Mouse (Mus musculus) adrenal gland (tissue): ENCODE measurements at regions not wholly inside any gene's neighbourhood (a gene's known extent, or its start where the extent isn't known, plus 50 kb on each side); places are given as distances from the start of the nearest gene placed in this dataset.

ENCODE experiments used
- intact Hi-C: fragments of 180-260 bp; cut with DNase I; formaldehyde crosslinking; loops from one replicate; pipeline ENCODE4 v1.15.1; 2025

- intact Hi-C loops: no loop called here
Observed at GRCm38 (mm10) chr15:69632306-69632705, 3131.6 kb upstream of the Lrrc6 start.

- intact Hi-C loops: no loop called here
Observed at GRCm38 (mm10) chr15:69617998-69618397, 3117.3 kb upstream of the Lrrc6 start.

- intact Hi-C loops: no loop called here
Observed at GRCm38 (mm10) chr15:69614048-69614447, 3113.3 kb upstream of the Lrrc6 start.

- intact Hi-C loops: no loop called here
Observed at GRCm38 (mm10) chr15:69591219-69592006, 3090.7 kb upstream of the Lrrc6 start.

GRCm38 (mm10) chr15:69588084-69588483 is 3087.4 kb upstream of the Lrrc6 start:
- intact Hi-C loops: no loop called here

GRCm38 (mm10) chr15:69576742-69577141 is 3076.0 kb upstream of the Lrrc6 start:
- intact Hi-C loops: loop anchor here (2.0 kb wide), 1 partner anchor 652 kb away; no protein-coding TSS in a partner anchor

- intact Hi-C loops: loop anchor here (2.0 kb wide), 1 partner anchor 651 kb away; no protein-coding TSS in a partner anchor
Observed at GRCm38 (mm10) chr15:69575611-69576153, 3075.0 kb upstream of the Lrrc6 start.

- intact Hi-C loops: no loop called here
Observed at GRCm38 (mm10) chr15:69554171-69554570, 3053.5 kb upstream of the Lrrc6 start.

- intact Hi-C loops: no loop called here
Observed at GRCm38 (mm10) chr15:69552062-69552628, 3051.4 kb upstream of the Lrrc6 start.

GRCm38 (mm10) chr15:69551012-69551411 is 3050.3 kb upstream of the Lrrc6 start:
- intact Hi-C loops: no loop called here

- intact Hi-C loops: no loop called here
Observed at GRCm38 (mm10) chr15:69526441-69527094, 3025.9 kb upstream of the Lrrc6 start.

- intact Hi-C loops: no loop called here
Observed at GRCm38 (mm10) chr15:69484421-69485074, 2983.8 kb upstream of the Lrrc6 start.

- intact Hi-C loops: no loop called here
Observed at GRCm38 (mm10) chr15:69483096-69483495, 2982.4 kb upstream of the Lrrc6 start.

GRCm38 (mm10) chr15:69481087-69481486 is 2980.4 kb upstream of the Lrrc6 start:
- intact Hi-C loops: no loop called here

GRCm38 (mm10) chr15:69477050-69477449 is 2976.3 kb upstream of the Lrrc6 start:
- intact Hi-C loops: no loop called here

- intact Hi-C loops: no loop called here
Observed at GRCm38 (mm10) chr15:69469566-69469965, 2968.9 kb upstream of the Lrrc6 start.

- intact Hi-C loops: no loop called here
Observed at GRCm38 (mm10) chr15:69460581-69461194, 2960.0 kb upstream of the Lrrc6 start.

- intact Hi-C loops: no loop called here
Observed at GRCm38 (mm10) chr15:69457473-69457872, 2956.8 kb upstream of the Lrrc6 start.

GRCm38 (mm10) chr15:69456191-69456770 is 2955.6 kb upstream of the Lrrc6 start:
- intact Hi-C loops: no loop called here

- intact Hi-C loops: no loop called here
Observed at GRCm38 (mm10) chr15:69441008-69441407, 2940.3 kb upstream of the Lrrc6 start.
